Mouse (Mus musculus): ENCODE data around the gene Prpf18. TPM values are rescaled to one million over a fixed set of nuclear protein-coding genes. Genes with fewer than 3 reads are reported as not detected.

The Prpf18 gene
- polyA plus RNA-seq, 1 experiment from 2014 or later: 15.6 TPM

DNA sequence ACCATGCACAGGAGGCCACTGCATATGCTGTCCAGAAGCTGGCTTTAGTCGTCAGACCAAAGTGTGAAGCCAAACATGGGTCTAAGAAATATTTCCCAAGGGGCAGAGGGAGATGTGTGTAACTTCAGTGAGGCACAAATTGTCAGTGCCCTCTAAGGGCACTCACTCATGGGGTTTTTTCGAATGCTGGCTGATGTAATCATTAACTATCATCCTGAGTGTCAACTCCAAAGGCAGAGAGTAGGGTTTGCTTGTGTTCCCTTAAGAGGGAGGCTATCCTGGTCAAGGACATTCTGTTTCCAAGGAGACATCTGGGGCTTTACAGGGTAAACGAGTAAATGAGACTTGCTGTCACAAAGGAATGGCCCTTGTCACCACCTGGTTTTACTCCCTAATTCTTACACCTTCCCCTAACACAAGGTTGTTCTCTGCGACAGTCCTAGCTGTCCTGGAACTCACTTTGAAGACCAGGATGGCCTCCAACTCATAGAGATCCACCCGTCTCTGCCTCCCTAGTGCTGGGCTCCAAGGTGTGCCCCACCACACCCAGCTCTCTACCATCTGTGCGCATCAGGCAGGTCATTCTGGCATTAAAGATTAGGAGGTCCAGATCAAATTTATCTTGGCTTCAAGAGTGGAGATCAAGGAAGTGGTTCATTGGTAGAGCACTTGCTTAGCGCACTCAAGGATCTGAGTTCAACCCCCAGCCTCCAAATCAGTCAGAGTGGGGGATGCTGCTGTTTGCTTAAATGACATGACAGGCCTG lies 79.2 kb downstream of the Prpf18 start:
- no peak overlapping the region for H3K27ac ChIP-seq (replicated peaks)
- WGBS: 76% methylated on average over 7 of the region's 7 CpGs
- ATAC-seq (ENCODE audit: low FRiP score, low TSS enrichment) (no peak), DNase-seq (ENCODE audit: low spot score) (no peak)
- H3K4me1 ChIP-seq (replicated peaks; ENCODE audit: control insufficient read depth, insufficient read depth): no peaks in the 10 kb centered on the region; the same call in 1 of the 2 replicates
- H3K4me2 ChIP-seq (replicated peaks; ENCODE audit: low read depth): no peak overlapping the region
- no peaks in the 10 kb centered on the region for H3K9me3 ChIP-seq (ENCODE audit: control insufficient read depth, low read length)
- H3K27me3 ChIP-seq (ENCODE audit: control insufficient read depth, insufficient read depth, low read length): no peaks in the 10 kb centered on the region
- TF ChIP-seq EP300 (optimal IDR thresholded peaks at IDR 0.05) (no peak), CTCF (IDR thresholded peaks at IDR 0.05; ENCODE audit: low read depth) (no peak)
- H3K4me3 ChIP-seq (ENCODE audit: low read depth, low read length): no peak overlapping the region
- no peak overlapping the region for H3K9ac ChIP-seq (ENCODE audit: low read length)
- peaks cover 12% of the 10 kb centered on the region for H3K36me3 ChIP-seq (ENCODE audit: control insufficient read depth, insufficient read depth, low read length)

Other genes starting within 250 kb of the Prpf18 start
- gene Bend7, start 65.7 kb upstream of the Prpf18 start, polyA plus RNA-seq (2015; fragmentation: Nextera tagmentation; extraction: Ambion mirVana): 4.4 and 4.5 TPM in 2 replicates
- 23.5 and 25.7 TPM in 2 replicates for gene Sephs1, start 229.5 kb upstream of the Prpf18 start, polyA plus RNA-seq (2015; fragmentation: Nextera tagmentation; extraction: Ambion mirVana)